Mouse (Mus musculus): ENCODE measurements around the gene Gm17571.

Gene Gm17571

GRCm38 (mm10) chr9:13454651-13455123 lies 8.1 kb upstream of the Gm17571 start:
- DNase-seq = no peak

GRCm38 (mm10) chr9:13448716-13449115 lies 2.2 kb upstream of the Gm17571 start:
- DNase-seq = no peak

GRCm38 (mm10) chr9:13446236-13446635 lies 317 bp downstream of the Gm17571 start:
- no peak for DNase-seq

DNA sequence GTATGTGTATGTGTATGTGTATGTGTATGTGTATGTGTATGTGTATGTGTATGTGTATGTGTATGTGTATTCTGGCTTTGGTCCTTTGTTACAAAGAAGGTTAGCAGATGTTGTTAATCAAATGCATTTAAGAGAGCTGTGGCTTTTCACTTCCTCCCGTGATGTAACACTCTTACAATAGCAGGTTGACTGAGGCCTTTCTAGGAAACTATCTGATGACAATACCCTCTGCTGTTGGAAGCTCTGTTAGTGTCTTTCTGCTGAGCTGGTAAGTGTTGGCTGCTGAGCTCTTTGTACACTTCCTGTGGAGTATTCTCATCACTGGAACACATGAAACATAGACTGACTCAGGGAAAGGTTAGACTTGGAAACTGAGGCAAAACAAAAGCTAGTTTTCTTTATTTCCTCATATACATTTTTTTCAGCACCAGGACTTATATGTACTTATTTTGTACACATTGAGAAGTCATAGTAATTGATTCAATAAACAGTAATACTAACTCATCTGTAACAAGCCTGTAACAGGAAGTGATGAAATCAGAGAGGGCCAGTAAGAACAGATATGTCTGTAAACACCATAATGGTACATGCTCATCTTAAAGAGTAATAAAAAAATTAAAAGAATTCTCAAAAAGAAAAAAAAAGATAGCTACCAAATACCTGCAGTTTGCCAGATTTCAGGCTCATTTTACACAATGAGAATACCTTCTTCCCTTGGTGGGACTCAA lies 2.9 kb downstream of the Gm17571 start:
- DNase-seq = peak; percentile 26 to 34

GRCm38 (mm10) chr9:13442012-13442735 lies 4.4 kb downstream of the Gm17571 start:
- DNase-seq = no peak

DNA sequence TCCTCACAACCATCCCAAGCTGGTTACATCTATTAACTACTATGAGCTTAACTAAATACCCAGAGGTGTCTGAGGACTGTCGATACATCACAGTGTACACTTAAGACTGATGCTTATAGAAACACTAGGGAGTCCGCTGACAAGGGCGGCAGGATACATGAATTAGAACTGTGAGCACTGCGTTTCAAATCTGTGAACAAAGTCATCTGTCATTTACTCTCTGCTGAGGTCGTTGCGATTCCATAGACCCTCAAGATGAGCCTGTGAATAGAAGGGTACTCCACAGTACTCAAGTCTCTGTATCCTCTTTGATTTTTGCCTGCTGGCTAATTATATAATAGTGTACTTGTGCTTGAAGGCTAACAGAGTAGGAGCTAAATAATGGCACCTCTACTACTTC lies 5.6 kb downstream of the Gm17571 start:
- no peak for DNase-seq

DNA sequence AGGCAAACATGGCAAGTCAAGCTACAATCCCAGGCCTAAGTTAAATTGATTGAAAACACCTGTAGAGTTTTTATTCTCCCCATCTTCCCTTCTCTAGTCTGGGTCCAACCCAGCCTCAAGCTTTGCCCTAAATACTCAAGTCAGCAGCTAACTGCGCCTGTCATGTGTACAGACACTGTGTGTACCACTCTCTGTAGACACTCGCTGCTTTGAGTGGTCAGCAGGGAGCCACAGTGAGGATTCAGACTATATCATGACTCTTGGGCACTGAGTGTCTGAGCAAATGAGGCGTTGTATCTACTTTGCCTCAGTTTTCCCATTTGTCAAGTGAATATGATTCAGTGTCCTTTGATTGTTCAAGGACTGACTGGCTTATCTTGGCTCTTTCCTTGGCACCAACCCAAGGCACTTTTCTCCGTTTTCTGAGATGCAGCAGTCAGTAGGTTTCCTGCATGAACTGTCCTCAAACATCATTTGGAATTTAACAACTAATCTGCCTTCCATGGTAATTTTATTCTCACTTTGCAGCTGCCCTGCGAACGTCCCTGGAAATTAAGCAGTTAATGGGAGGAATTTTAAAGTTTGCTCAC lies 13.0 kb downstream of the Gm17571 start:
- DNase-seq = no peak

GRCm38 (mm10) chr9:13431646-13432045 lies 14.9 kb downstream of the Gm17571 start:
- no peak for DNase-seq

- DNase-seq = no peak
Observed at GRCm38 (mm10) chr9:13430744-13431143, 15.8 kb downstream of the Gm17571 start.

- DNase-seq = no peak
Observed at GRCm38 (mm10) chr9:13430302-13430701, 16.3 kb downstream of the Gm17571 start.

GRCm38 (mm10) chr9:13429477-13430125 lies 17.0 kb downstream of the Gm17571 start:
- DNase-seq = peak in 1 of 2 experiments; percentile 7

DNA sequence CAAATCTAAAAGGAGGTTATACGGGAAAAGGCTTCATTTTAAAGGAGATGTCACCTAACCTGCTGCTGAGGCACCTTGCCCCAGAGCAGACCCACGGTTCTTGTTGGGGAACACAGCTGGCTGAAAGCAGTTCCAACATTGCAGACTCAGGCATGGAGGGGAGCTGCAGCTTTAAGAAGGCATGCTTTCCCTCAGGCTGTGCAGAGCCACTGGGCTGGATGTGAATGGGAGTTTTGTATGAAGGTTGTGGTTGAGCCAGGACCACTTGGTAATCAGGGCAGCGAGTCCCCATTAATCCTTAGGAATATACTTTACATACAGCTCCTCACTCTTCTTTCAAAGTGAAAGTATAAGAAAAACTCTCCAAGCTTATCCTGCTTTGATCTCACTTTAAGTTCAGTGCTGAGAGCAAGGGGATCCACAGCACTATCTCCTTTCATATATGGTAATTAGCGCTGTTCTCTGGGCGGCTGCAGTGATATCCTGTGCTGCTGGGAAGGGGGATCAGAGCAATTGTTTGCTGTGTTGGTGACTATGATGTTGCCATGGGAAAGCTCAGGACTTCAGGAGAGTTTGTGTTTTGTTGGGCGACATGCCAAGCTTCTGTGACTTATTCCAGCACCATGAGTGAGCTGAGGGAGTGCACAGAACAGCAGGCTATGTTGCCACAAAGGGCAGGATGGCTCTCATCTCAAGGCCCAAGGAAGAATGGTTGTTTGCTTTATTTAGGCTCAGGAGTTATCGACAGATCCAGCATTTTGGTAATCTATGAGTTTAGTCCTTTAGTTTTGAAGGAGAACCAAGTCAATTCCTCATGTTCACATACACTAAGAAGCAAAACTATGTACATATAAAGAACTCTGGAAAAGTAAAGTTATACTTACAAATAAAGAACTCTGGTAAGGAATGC lies 21.3 kb downstream of the Gm17571 start:
- no peak for DNase-seq

DNA sequence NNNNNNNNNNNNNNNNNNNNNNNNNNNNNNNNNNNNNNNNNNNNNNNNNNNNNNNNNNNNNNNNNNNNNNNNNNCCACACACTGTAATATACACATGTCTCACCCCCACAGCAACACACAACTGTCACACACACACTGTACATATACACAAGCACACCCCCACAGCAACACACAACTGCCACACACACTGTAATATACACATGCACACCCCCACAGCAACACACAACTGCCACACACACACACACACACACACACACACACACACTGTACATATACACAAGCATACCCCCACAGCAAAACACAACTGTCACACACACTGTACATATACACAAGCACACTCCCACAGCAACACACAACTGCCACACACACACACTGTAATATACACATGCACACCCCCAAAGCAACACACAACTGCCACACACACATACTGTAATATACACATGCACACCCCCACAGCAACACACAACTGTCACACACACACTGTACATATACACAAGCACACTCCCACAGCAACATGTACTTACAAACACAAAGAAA lies 32.3 kb downstream of the Gm17571 start:
- no peak for DNase-seq
